Mouse (Mus musculus) heart, embryonic 13.5 days (tissue): ENCODE measurements around the gene Ttll12. TPM values are rescaled to one million over a fixed set of nuclear protein-coding genes. Genes with fewer than 3 reads are reported as not detected.
A peak's percentile ranks its signal among the peaks of the same experiment; 100 is the strongest.

ENCODE experiments used
- ATAC-seq: fragments of 200-750 bp; cut with Nextera tagmentation; 2 replicates; pipeline ENCODE4 v1.8.0; 2017; ENCODE audit warnings: moderate TSS enrichment; ENCODE audit not compliant: insufficient number of reproducible peaks, low FRiP score, low TSS enrichment; ENCODE audit errors: extremely low read depth
- H3K27ac ChIP-seq: fragments of 300-500 bp; sonication (generic); replicated peaks from 2 replicates; pipeline ENCODE4 v1.5.1; 2015; ENCODE audit warnings: moderate library complexity, mild to moderate bottlenecking, inconsistent platforms
- H3K27me3 ChIP-seq: fragments of 300-500 bp; sonication (generic); replicated peaks from 2 replicates; pipeline ENCODE4 v1.6.1; 2015; ENCODE audit warnings: mild to moderate bottlenecking, inconsistent platforms
- H3K36me3 ChIP-seq: fragments of 300-500 bp; sonication (generic); 2 replicates; pipeline ENCODE4 v1.6.1; 2015; ENCODE audit warnings: mild to moderate bottlenecking, inconsistent platforms
- H3K4me1 ChIP-seq: fragments of 300-500 bp; sonication (generic); 2 replicates; pipeline ENCODE4 v1.6.1; 2015; ENCODE audit warnings: inconsistent platforms
- H3K4me2 ChIP-seq: fragments of 300-500 bp; sonication (generic); 2 replicates; pipeline ENCODE4 v1.6.1; 2015; ENCODE audit warnings: inconsistent platforms, mild to moderate bottlenecking, moderate library complexity
- H3K4me3 ChIP-seq: fragments of 300-500 bp; sonication (generic); 2 replicates; pipeline ENCODE4 v1.5.1; 2015; ENCODE audit warnings: moderate library complexity, mild to moderate bottlenecking, inconsistent platforms
- H3K9ac ChIP-seq: fragments of 300-500 bp; sonication (generic); 2 replicates; pipeline ENCODE4 v1.6.1; 2015; ENCODE audit warnings: inconsistent platforms, mild to moderate bottlenecking, moderate library complexity
- H3K9me3 ChIP-seq: fragments of 300-500 bp; sonication (generic); 2 replicates; pipeline ENCODE4 v1.6.1; 2016; ENCODE audit warnings: inconsistent platforms
- whole genome bisulfite sequencing: fragments of 180-500 bp; shearing (Covaris S2); methylation state at CpG from one replicate; pipeline ENCODE4 v1.1.7; 2015; ENCODE audit warnings: mixed read lengths; 5-methylcytosine and 5-hydroxymethylcytosine counted together
- polyA plus RNA-seq: library from polyadenylated mRNA; unstranded; fragments of >200 nt; fragmentation: Nextera tagmentation; extraction: Ambion mirVana; gene quantifications from 2 replicates; pipeline ENCODE4 v1.2.1, GENCODE M21; 2015

The Ttll12 gene
- 21.9 and 22.0 TPM in 2 replicates for polyA plus RNA-seq

DNA sequence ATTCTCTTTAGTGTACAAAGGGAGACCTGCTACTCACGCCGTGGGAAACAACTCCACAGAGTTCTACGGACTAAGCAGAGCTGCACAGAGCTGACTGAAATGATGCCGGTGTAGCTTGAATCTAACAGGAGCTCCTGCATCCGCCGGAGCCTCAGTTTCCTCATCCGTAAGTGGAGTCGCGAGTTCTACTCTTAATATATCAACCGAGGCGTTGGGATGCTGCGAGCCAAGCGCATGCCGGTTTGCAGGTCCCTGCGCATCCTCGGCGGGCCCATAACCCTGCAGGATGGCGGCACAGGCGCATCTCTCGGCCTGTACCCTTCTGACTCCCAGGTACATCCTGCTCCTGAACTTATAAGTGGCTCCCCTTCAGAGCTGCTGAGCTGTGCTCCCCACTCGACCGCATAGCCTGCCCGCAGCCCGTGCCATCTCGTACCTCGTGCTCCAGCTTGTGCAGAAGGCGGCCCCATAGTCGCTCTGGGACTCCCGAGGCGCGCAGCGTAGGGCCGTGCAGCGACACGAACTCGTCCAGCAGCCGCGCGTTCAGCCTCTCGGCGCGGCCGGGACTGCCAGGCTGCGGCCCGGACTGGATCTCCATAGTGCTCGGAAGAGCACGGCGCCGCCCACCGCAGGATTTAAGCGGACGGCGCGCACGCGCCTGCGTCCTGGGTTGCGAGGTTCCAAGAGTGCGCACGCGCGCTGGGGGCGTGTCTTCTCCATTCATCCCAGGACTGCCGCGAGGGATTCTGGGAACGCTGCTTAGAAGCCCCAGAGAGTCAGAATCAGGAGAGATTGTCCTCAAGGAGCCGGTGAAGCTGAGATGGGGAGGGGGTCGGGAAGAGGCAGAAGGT is at the start of gene Ttll12:
TSS of gene Ttll12 (minus strand) at position 645 of the 851 bp plus-strand sequence.
- H3K4me1 ChIP-seq, result peaks cover 42% of the 10 kb centered on the region
- peak within 1 kb of the TSS; percentile 87 for H3K9ac ChIP-seq
- no peaks in the 10 kb centered on the region for H3K9me3 ChIP-seq
- H3K4me3 ChIP-seq, result peak within 1 kb of the TSS; percentile 80
- peak within 1 kb of the TSS; percentile 83 for H3K4me2 ChIP-seq
- H3K27ac ChIP-seq, result peak within 1 kb of the TSS; percentile 72
- peak; percentile 84 for ATAC-seq
- peaks cover 4% of the 10 kb centered on the region; the same call in 1 of the 2 replicates for H3K36me3 ChIP-seq
- H3K27me3 ChIP-seq, result no peaks in the 10 kb centered on the region
- WGBS, result under 1% methylated on average over 68 of the region's 68 CpGs

DNA sequence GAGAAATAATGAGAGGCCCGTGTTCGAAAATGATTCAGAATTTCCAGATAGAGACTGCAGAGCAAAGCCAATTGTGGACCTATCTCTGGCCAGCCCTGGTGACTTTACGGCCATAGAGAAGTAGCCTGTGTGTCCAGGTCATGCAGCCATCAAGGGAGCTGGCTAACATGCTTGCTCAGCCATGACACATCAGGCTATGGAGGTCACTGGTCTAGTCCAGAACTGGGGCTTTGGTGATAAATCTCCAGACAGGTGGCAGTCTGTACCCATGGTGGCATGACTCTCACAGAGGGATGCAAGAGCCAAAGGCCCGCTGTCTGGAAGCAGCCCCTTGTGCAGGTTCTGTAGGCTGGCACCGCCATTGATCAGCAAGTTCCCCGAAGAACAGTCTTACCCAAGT is 47.6 kb upstream of the Ttll12 start:
- Histone ChIP-seq H3K9ac (no peak overlapping the region), H3K4me2 (no peak overlapping the region), H3K9me3 (no peaks in the 10 kb centered on the region), H3K27me3 (0 out of 2 replicates have a peak, but pooled peaks cover 3% of the 10 kb centered on the region), H3K4me1 (peaks cover 29% of the 10 kb centered on the region), H3K4me3 (no peak overlapping the region), H3K27ac (no peak overlapping the region), H3K36me3 (no peaks in the 10 kb centered on the region)
- 89% methylated on average over 6 of the region's 6 CpGs for WGBS
- ATAC-seq, result no peak

DNA sequence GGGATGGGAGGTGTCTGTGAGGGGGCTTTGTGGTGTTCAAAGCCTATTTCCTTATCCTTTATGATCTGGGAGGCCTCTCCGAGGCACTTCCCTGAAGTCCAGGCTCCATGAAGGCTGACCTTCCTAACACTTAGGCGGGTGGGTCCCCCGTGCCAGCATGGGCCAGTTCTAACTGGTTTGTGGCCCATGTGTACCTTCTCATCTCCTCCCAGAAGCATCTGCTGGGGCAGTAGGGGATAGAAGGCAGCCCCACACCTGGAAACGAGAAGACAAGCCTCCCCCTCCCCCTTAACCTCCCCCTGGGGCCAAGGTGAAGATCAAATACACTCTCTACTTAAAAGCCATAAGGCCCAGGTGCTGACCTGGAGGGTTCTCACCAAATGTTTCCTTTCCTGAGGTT is 45.3 kb upstream of the Ttll12 start:
- Histone ChIP-seq H3K36me3 (no peaks in the 10 kb centered on the region), H3K4me2 (no peak overlapping the region), H3K9ac (no peak overlapping the region), H3K4me3 (no peak overlapping the region), H3K4me1 (peaks cover 45% of the 10 kb centered on the region), H3K27ac (peak overlapping the region; percentile 77), H3K27me3 (0 out of 2 replicates have a peak, but pooled peaks cover 3% of the 10 kb centered on the region), H3K9me3 (no peaks in the 10 kb centered on the region)
- 36% methylated on average over 4 of the region's 4 CpGs for WGBS
- no peak for ATAC-seq

DNA sequence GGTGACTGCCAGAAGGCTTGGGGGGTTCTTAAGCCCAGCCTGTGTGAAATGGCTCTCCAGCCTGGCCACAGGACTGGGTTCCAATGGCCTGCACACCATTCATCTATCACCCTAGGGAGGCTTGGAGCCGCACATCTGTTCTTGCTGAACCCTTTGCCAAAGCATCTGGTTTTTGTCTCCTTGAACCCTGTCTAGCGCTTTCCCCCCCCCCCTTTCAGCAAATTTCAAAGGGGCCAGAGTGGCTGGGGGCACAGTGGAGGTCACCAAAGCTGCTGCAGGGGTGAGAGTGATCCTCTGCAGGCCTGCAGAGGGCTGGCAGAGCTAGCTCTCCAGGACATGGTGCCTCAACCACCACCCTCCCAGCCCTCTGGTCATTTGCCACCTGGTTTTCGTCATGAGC is 44.2 kb upstream of the Ttll12 start:
- H3K4me1 ChIP-seq, result peaks cover 45% of the 10 kb centered on the region
- no peaks in the 10 kb centered on the region for H3K36me3 ChIP-seq
- H3K9ac ChIP-seq, result no peak overlapping the region
- H3K9me3 ChIP-seq, result no peaks in the 10 kb centered on the region
- peaks cover 3% of the 10 kb centered on the region; the same call in 1 of the 2 replicates for H3K27me3 ChIP-seq
- ATAC-seq, result 0 out of 2 replicates have a peak, but pooled peaks have one; percentile 46
- WGBS, result 16% methylated on average over 3 of the region's 3 CpGs
- H3K27ac ChIP-seq, result peak overlapping the region; percentile 77
- no peak overlapping the region for H3K4me3 ChIP-seq
- no peak overlapping the region for H3K4me2 ChIP-seq

DNA sequence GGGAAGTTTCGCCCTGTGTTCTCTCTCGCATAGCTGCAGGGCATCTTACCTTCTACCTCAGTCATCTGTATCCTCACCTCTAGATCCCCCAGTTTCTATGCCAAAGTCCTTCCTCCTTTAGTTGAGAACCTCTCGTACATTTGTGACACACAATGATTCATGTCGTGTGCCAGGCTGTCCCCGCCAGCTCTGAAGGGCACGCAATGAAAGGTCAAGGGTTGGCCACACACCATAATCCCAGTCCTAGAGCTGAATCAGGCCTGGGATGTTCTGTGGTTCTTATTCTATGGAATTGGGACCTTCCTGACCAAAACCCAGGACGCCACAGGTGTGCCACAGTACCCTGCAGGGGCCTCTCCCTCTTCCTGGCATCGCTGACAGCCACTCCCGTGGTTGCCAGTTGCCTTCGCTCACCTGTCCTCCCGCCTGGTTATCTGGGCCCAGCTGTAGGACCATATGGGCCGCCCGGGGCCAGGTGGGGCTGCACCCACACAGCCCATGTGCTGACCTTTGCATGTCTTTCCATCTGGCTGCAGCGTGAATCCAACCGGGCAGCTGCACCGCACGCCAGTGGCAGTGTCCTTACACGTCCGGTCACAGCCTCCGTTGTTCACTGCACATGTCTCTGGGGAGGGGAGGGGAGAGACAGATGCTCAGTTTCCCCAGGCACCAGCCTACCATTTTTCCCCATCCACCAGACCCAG is 43.4 kb upstream of the Ttll12 start:
- peak overlapping the region; percentile 77 for H3K27ac ChIP-seq
- no peak for ATAC-seq

DNA sequence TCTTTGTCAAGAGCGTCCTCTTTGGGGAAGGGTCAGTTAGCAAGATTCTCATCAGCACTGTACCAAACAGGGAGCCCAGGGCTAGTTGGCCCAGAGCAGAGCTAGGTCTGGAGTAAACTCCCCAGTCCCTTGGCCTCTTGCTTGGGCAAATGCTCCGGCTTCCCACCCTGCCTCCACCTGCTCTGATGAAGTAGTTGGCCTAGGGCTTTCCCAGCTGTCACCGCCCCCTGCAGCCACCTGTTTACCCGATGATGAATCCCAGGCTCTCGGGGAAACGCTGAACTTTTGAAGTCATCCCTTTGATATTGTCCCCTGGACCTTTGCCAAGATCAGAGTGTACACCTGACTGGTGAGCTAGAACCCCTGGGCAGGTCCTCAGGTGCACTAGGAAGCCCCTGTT is 41.8 kb upstream of the Ttll12 start:
- no peak for ATAC-seq
- WGBS, result 45% methylated on average over 6 of the region's 6 CpGs
- Histone ChIP-seq H3K4me3 (no peak overlapping the region), H3K9ac (no peak overlapping the region), H3K27ac (no peak overlapping the region), H3K4me2 (no peak overlapping the region), H3K36me3 (0 out of 2 replicates have a peak, but pooled peaks cover 7% of the 10 kb centered on the region), H3K4me1 (peaks cover 45% of the 10 kb centered on the region), H3K27me3 (no peaks in the 10 kb centered on the region; the same call in 1 of the 2 replicates), H3K9me3 (no peaks in the 10 kb centered on the region)

More for the DNA sequence above, 43.4 kb upstream of the Ttll12 start:
- Histone ChIP-seq H3K9ac (no peak overlapping the region), H3K4me1 (peaks cover 45% of the 10 kb centered on the region), H3K9me3 (no peaks in the 10 kb centered on the region), H3K4me2 (no peak overlapping the region), H3K4me3 (no peak overlapping the region), H3K27me3 (peaks cover under 1% of the 10 kb centered on the region; the same call in 1 of the 2 replicates), H3K36me3 (no peaks in the 10 kb centered on the region)
- 78% methylated on average over 20 of the region's 20 CpGs for WGBS

DNA sequence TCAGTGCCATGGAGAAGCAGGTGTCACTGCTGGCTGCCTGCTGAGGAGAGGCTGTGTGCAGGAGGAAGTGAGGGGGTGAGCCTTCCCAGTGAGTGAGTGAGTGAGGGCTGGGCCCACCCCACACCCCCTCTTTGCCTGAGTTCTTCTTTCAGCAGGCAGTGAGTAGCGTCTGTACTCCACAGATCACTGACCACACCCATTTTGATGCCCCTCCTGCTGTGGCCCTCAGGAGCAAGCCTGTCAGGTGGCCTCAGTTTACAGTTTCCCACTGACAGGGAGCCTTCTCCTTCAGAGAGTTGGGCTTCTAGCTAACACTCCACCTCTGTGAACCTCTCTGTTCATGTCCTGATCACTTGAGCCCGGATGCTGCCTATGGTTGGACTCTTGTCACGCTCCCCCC is 40.3 kb upstream of the Ttll12 start:
- 52% methylated on average over 3 of the region's 3 CpGs for WGBS
- Histone ChIP-seq H3K36me3 (peaks cover 20% of the 10 kb centered on the region), H3K9me3 (peaks cover under 1% of the 10 kb centered on the region; the same call in 1 of the 2 replicates), H3K4me2 (no peak overlapping the region), H3K4me3 (no peak overlapping the region), H3K9ac (no peak overlapping the region), H3K27me3 (no peaks in the 10 kb centered on the region; the same call in 1 of the 2 replicates), H3K27ac (no peak overlapping the region), H3K4me1 (peaks cover 43% of the 10 kb centered on the region)
- ATAC-seq, result no peak

DNA sequence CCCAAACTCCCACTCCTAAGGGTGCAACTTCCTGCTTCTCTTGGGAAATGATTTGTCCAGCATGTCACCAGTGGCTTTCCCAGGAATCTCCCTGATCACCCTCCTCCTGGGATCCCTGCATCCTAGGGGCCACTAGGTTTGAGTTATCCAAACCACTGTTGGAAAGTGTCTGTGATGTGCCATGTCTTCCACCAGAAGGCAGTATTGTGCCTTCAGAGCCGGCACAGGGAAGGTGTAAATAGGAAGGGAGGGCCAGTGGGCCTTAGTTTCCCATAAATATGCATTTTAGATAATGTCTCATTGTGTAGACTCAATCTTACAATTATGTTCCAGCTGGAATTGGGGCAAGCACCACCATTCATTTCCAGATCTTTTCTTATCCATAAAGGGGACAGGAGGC is 39.1 kb upstream of the Ttll12 start:
- Histone ChIP-seq H3K4me3 (no peak overlapping the region), H3K9ac (no peak overlapping the region)
- 16% methylated on average over 1 of the region's 1 CpGs for WGBS

DNA sequence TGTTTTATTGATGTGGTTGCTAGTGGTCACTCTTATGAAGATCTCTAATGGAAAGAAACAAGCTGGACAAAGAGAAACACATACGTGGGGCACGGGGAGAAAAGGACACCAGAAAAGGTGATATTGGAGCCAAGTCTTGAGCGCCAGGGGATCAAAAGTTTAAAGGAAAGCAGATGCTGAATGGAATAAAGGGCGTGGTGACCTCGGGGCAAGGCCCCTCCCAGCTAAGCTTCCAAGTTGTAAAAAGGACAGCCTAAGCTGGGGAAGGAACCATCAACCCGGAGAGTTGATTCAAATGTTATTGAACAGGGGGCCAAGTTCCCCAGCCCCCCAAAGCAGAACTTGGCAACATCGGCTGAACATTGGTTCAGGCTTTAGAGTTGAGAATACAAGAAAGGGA is 36.1 kb upstream of the Ttll12 start:
- WGBS, result 77% methylated on average over 7 of the region's 7 CpGs
- no peak overlapping the region for H3K9ac ChIP-seq
- no peak overlapping the region for H3K4me3 ChIP-seq
- H3K4me1 ChIP-seq, result peaks cover 2% of the 10 kb centered on the region
- no peak overlapping the region for H3K27ac ChIP-seq
- H3K36me3 ChIP-seq, result peaks cover 35% of the 10 kb centered on the region
- no peaks in the 10 kb centered on the region; the same call in 1 of the 2 replicates for H3K27me3 ChIP-seq
- H3K9me3 ChIP-seq, result peaks cover 7% of the 10 kb centered on the region; the same call in 1 of the 2 replicates
- H3K4me2 ChIP-seq, result no peak overlapping the region
- no peak for ATAC-seq

More for the DNA sequence above, 39.1 kb upstream of the Ttll12 start:
- Histone ChIP-seq H3K27ac (no peak overlapping the region), H3K4me1 (peaks cover 31% of the 10 kb centered on the region), H3K9me3 (peaks cover 7% of the 10 kb centered on the region; the same call in 1 of the 2 replicates), H3K36me3 (peaks cover 29% of the 10 kb centered on the region), H3K27me3 (no peaks in the 10 kb centered on the region; the same call in 1 of the 2 replicates), H3K4me2 (no peak overlapping the region)
- ATAC-seq, result no peak

DNA sequence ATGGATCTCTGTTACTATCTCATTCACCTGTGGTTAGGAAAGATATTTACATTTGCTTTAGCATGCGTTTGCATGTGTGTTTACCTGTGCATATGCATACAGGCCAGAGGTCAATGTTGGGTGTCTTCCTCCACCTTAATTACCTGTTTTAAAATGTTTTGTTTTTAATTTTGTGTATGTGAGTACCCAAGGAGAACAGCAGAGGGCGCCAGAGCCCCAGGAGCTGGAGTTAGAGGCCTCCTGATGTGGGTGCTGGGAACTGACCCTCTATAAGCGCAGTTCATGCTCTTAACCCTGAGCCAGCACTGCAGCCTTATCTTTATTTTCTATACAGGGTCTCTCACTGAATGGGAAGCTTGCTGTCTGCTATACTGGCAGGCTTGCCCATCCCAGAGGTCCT is 34.8 kb upstream of the Ttll12 start:
- 66% methylated on average over 3 of the region's 3 CpGs for WGBS
- no peaks in the 10 kb centered on the region; the same call in 1 of the 2 replicates for H3K27me3 ChIP-seq
- no peak overlapping the region for H3K4me2 ChIP-seq
- no peak overlapping the region for H3K9ac ChIP-seq
- no peak overlapping the region for H3K4me3 ChIP-seq
- ATAC-seq, result no peak
- H3K4me1 ChIP-seq, result no peaks in the 10 kb centered on the region
- peaks cover 35% of the 10 kb centered on the region for H3K36me3 ChIP-seq
- H3K9me3 ChIP-seq, result peaks cover 7% of the 10 kb centered on the region; the same call in 1 of the 2 replicates
- no peak overlapping the region for H3K27ac ChIP-seq

DNA sequence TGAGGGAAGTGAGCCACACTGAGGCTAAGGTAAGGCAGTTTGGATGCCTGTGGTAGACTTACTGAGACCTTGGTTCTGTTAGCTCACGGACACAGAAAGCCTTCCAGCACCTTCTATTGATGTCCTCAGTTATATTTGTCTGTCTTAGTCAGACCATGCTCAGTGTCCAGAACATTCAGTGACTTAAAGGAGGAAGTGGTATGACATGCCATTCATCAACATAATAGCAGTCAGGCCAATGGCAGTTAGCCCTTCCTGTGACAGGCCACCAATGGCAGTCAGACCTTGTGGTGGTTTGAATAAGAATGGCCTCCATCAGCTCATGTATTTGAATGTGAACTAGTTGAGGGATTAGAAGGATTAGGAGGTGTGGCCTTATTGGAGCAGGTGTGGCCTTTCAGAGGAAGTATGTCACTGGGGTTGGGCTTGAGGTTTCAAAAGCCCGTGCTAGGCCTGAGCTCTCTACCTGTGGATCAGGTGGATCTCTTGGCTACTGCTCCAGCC is 31.2 kb upstream of the Ttll12 start:
- Histone ChIP-seq H3K9me3 (peaks cover 7% of the 10 kb centered on the region; the same call in 1 of the 2 replicates), H3K4me2 (no peak overlapping the region), H3K27ac (no peak overlapping the region), H3K27me3 (no peaks in the 10 kb centered on the region), H3K36me3 (peaks cover 24% of the 10 kb centered on the region), H3K9ac (no peak overlapping the region), H3K4me1 (no peaks in the 10 kb centered on the region), H3K4me3 (no peak overlapping the region)
- 82% methylated on average over 2 of the region's 2 CpGs for WGBS
- ATAC-seq, result no peak
